Mouse (Mus musculus) MEL (cell line): ENCODE data around the gene Abhd2. TPM values are rescaled to one million over a fixed set of nuclear protein-coding genes. Genes with fewer than 3 reads are reported as not detected.

Experiments
- DNase-seq: peaks from one replicate; pipeline ENCODE4 v3.0.0; 2011; ENCODE audit warnings: low read depth, low spot score
- H3K27ac ChIP-seq: 2 replicates; pipeline ENCODE4 v1.5.1; 2012; ENCODE audit warnings: low read depth, mild to moderate bottlenecking, control low read depth, low read length, moderate library complexity; ENCODE audit not compliant: control insufficient read depth
- H3K27me3 ChIP-seq, 2 experiments: fragments of 150-350 bp in 1 of 2; sonication (generic) in 1 of 2; 2 replicates each; pipeline ENCODE4 v1.6.1; 2012; ENCODE audit warnings: low read length in 2 of 2, mild to moderate bottlenecking in 2 of 2, improper control_type of control experiment in 1 of 2, moderate library complexity in 1 of 2; ENCODE audit not compliant: insufficient read depth in 2 of 2, control insufficient read depth in 1 of 2
- H3K36me3 ChIP-seq, 2 experiments: 2 replicates each; pipeline ENCODE4 v1.6.1; 2012 to 2014; ENCODE audit warnings: low read length in 2 of 2, improper control_type of control experiment in 1 of 2, inconsistent platforms in 1 of 2, mild to moderate bottlenecking in 1 of 2; ENCODE audit not compliant: insufficient read depth in 2 of 2, control insufficient read depth in 1 of 2
- H3K4me1 ChIP-seq, 2 experiments: fragments of 150-350 bp in 1 of 2; sonication (generic) in 1 of 2; 2 replicates each; pipeline ENCODE4 v1.6.1; 2012; ENCODE audit warnings: low read length in 2 of 2, improper control_type of control experiment in 1 of 2, mild to moderate bottlenecking in 1 of 2; ENCODE audit not compliant: insufficient read depth in 2 of 2, control insufficient read depth in 1 of 2
- H3K4me3 ChIP-seq, 2 experiments: fragments of 150-350 bp in 1 of 2; sonication (generic) in 1 of 2; 2 replicates each; pipeline ENCODE4 v1.5.1; 2012; ENCODE audit warnings: low read depth in 2 of 2, low read length in 2 of 2, mild to moderate bottlenecking in 2 of 2, moderate library complexity in 2 of 2, control low read depth in 1 of 2, improper control_type of control experiment in 1 of 2; ENCODE audit not compliant: control insufficient read depth in 1 of 2, insufficient read depth in 1 of 2
- H3K79me2 ChIP-seq: 2 replicates; pipeline ENCODE4 v1.6.1; 2012; ENCODE audit warnings: mild to moderate bottlenecking, low read length, moderate library complexity; ENCODE audit not compliant: control insufficient read depth, poor library complexity, insufficient read depth
- H3K9ac ChIP-seq: 2 replicates; pipeline ENCODE4 v1.6.1; 2012; ENCODE audit warnings: low read depth, mild to moderate bottlenecking, control low read depth, low read length, moderate library complexity; ENCODE audit not compliant: control insufficient read depth, poor library complexity, severe bottlenecking
- H3K9me3 ChIP-seq: fragments of 150-350 bp; sonication (generic); replicated peaks from 2 replicates; pipeline ENCODE4 v1.6.1; 2012; ENCODE audit warnings: mild to moderate bottlenecking, low read length, improper control_type of control experiment, moderate library complexity; ENCODE audit not compliant: insufficient read depth
- BHLHE40 ChIP-seq: IDR thresholded peaks from 2 replicates; pipeline ENCODE4 v1.6.1; 2012; ENCODE audit warnings: low read depth, mild to moderate bottlenecking, inconsistent platforms, low read length, improper control_type of control experiment, borderline replicate concordance
- CHD2 ChIP-seq: IDR thresholded peaks from 2 replicates; pipeline ENCODE4 v1.6.1; 2011; ENCODE audit warnings: low read length, improper control_type of control experiment
- ELF1 ChIP-seq: IDR thresholded peaks from 2 replicates; pipeline ENCODE4 v1.6.1; 2014; ENCODE audit warnings: low read depth, mild to moderate bottlenecking, inconsistent platforms, low read length, improper control_type of control experiment, moderate library complexity
- EP300 ChIP-seq, 2 experiments: IDR thresholded peaks; 2 replicates each; pipeline ENCODE4 v1.6.1; 2011; ENCODE audit warnings: improper control_type of control experiment in 2 of 2, low read length in 2 of 2, low read depth in 1 of 2, mild to moderate bottlenecking in 1 of 2
- ETS1 ChIP-seq: IDR thresholded peaks from 2 replicates; pipeline ENCODE4 v1.6.1; 2012; ENCODE audit warnings: low read depth, mild to moderate bottlenecking, inconsistent platforms, low read length, improper control_type of control experiment, moderate library complexity
- GATA1 ChIP-seq: IDR thresholded peaks from 2 replicates; pipeline ENCODE4 v1.6.1; 2011; ENCODE audit warnings: low read depth, low read length, improper control_type of control experiment
- HCFC1 ChIP-seq: IDR thresholded peaks from 2 replicates; pipeline ENCODE4 v1.6.1; 2012; ENCODE audit warnings: low read depth, mild to moderate bottlenecking, inconsistent platforms, low read length, improper control_type of control experiment, moderate library complexity
- MAX ChIP-seq: IDR thresholded peaks from 2 replicates; pipeline ENCODE4 v1.6.1; 2011; ENCODE audit warnings: low read length, improper control_type of control experiment
- MXI1 ChIP-seq: IDR thresholded peaks from 2 replicates; pipeline ENCODE4 v1.6.1; 2011; ENCODE audit warnings: mild to moderate bottlenecking, low read depth, low read length, improper control_type of control experiment
- MYC ChIP-seq: IDR thresholded peaks from 2 replicates; pipeline ENCODE4 v1.6.1; 2011; ENCODE audit warnings: low read depth, mild to moderate bottlenecking, low read length, improper control_type of control experiment, moderate library complexity
- NRF1 ChIP-seq: IDR thresholded peaks from 2 replicates; pipeline ENCODE4 v1.6.1; 2014; ENCODE audit warnings: low read depth, mild to moderate bottlenecking, inconsistent platforms, low read length, improper control_type of control experiment, moderate library complexity; ENCODE audit not compliant: poor library complexity, insufficient read depth, severe bottlenecking
- POLR2AphosphoS2 ChIP-seq: IDR thresholded peaks from 2 replicates; pipeline ENCODE4 v1.6.1; 2011; ENCODE audit warnings: low read length, improper control_type of control experiment
- POLR2AphosphoS5 ChIP-seq: IDR thresholded peaks from 2 replicates; pipeline ENCODE4 v1.6.1; 2012; ENCODE audit warnings: low read depth, borderline replicate concordance, mild to moderate bottlenecking, inconsistent platforms, low read length, moderate library complexity, mixed read lengths
- SIN3A ChIP-seq: IDR thresholded peaks from 2 replicates; pipeline ENCODE4 v1.6.1; 2012; ENCODE audit warnings: low read length, improper control_type of control experiment, inconsistent platforms
- SMC3 ChIP-seq: IDR thresholded peaks from 2 replicates; pipeline ENCODE4 v1.6.1; 2011; ENCODE audit warnings: low read depth, low read length, improper control_type of control experiment
- TAL1 ChIP-seq: IDR thresholded peaks from 2 replicates; pipeline ENCODE4 v1.6.1; 2012; ENCODE audit warnings: mild to moderate bottlenecking, inconsistent platforms, low read length, moderate library complexity, mixed read lengths
- TBP ChIP-seq: IDR thresholded peaks from 2 replicates; pipeline ENCODE4 v1.8.0; 2011; ENCODE audit warnings: low read depth, low read length, improper control_type of control experiment
- TCF12 ChIP-seq: IDR thresholded peaks from 2 replicates; pipeline ENCODE4 v1.6.1; 2014; ENCODE audit warnings: low read depth, mild to moderate bottlenecking, inconsistent platforms, low read length, improper control_type of control experiment, moderate library complexity
- ZC3H11A ChIP-seq: IDR thresholded peaks from 2 replicates; pipeline ENCODE4 v1.6.1; 2012; ENCODE audit warnings: low read depth, mild to moderate bottlenecking, inconsistent platforms, low read length, improper control_type of control experiment
- ZMIZ1 ChIP-seq: IDR thresholded peaks from 2 replicates; pipeline ENCODE4 v1.6.1; 2012; ENCODE audit warnings: low read depth, mild to moderate bottlenecking, inconsistent platforms, low read length, improper control_type of control experiment, moderate library complexity
- ZNF384 ChIP-seq: IDR thresholded peaks from 2 replicates; pipeline ENCODE4 v1.6.1; 2012; ENCODE audit warnings: low read depth, mild to moderate bottlenecking, inconsistent platforms, low read length, improper control_type of control experiment
- polyA plus RNA-seq, 2 experiments: library from polyadenylated mRNA; stranded (reverse) in 1 of 2; unstranded in 1 of 2; fragments of >175 nt in 1 of 2; fragments of >200 nt in 1 of 2; gene quantifications; 2 replicates each; pipeline versions ENCODE4 v1.2.1 to v1.2.4; 2012; ENCODE audit warnings: low replicate concordance in 2 of 2, low read depth in 1 of 2; ENCODE audit not compliant: insufficient read length in 2 of 2, insufficient read depth in 1 of 2, missing spikeins in 1 of 2
- total RNA-seq: library from RNA; depleted of rRNA; stranded (reverse); fragments of 300-350 nt; gene quantifications from 2 replicates; pipeline ENCODE4 v1.2.3, GENCODE M21; 2012

Abhd2 gene
- total and polyA plus RNA-seq, 3 experiments: 13.6 to 32.0 TPM; not detected in 1

GRCm38 (mm10) chr7:79362830-79363229, 89.8 kb downstream of the Abhd2 start:
- H3K9ac ChIP-seq: no peak overlapping the region
- no peak for TF ChIP-seq ZMIZ1
- no peak for TF ChIP-seq SMC3
- DNase-seq: no peak
- no peaks in the 10 kb centered on the region for H3K79me2 ChIP-seq
- H3K36me3 ChIP-seq: peaks cover 0 to 24% of the 10 kb centered on the region in 2 experiments; a peak in 2 of 4 replicates
- H3K4me1 ChIP-seq: peaks cover 8 to 36% of the 10 kb centered on the region in 2 experiments
- no peaks in the 10 kb centered on the region for H3K27me3 ChIP-seq
- no peaks in the 10 kb centered on the region for H3K9me3 ChIP-seq
- no peak overlapping the region for H3K4me3 ChIP-seq
- H3K27ac ChIP-seq: peak overlapping the region; percentile 47

DNA sequence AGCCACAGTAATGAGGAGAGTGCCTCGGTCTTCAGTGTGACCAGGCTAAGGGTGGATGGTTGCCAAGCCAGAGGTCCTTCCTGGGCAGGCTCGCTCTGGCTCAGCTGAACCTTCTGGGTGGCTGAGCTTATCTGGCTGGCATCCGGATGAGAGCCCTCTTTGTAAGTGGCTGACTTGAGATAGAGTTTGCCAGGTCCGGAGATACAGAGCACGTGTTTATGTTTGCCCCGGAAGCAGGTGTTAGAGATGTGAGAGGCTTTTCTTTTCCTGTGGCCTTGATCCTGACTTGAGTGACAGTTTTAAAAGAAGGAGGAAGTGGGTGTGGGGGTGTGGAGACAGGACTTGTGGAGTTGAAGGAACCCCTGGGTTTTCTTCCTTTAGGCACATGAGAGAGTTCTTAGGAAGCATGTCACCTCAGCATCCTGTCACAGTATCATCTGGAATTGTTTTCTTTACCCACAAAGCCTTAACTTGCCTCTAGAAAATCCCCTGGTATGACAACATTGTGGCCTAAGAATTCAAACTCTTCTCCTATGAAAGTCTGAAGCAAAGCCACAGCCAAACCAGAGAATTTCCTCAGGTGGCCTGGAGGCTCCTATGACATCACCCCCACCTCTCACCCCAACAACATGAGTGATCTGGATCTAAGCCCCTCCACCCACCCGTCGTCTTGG, 90.5 kb downstream of the Abhd2 start:
- Histone ChIP-seq H3K27ac (peak overlapping the region; percentile 47), H3K9ac (peak overlapping the region; percentile 6; the same call in 1 of the 2 replicates), H3K79me2 (no peaks in the 10 kb centered on the region), H3K9me3 (no peaks in the 10 kb centered on the region), H3K4me3 (no peak overlapping the region), H3K36me3 (peaks cover 0 to 25% of the 10 kb centered on the region in 2 experiments; a peak in 2 of 4 replicates), H3K4me1 (peaks cover 8 to 33% of the 10 kb centered on the region in 2 experiments), H3K27me3 (no peaks in the 10 kb centered on the region)
- TF ChIP-seq MAX (peak; percentile 59; the same call in 1 of the 2 replicates), ZC3H11A (no peak), BHLHE40 (peak; percentile 66; the same call in 1 of the 2 replicates), POLR2AphosphoS2 (no peak), MYC (0 out of 2 replicates have a peak, but pooled peaks have one; percentile 55), HCFC1 (0 out of 2 replicates have a peak, but pooled peaks have one; percentile 17), ELF1 (peak; percentile 38; the same call in 1 of the 2 replicates), MXI1 (peak; percentile 64; the same call in 1 of the 2 replicates), ZNF384 (no peak), SIN3A (peak; percentile 81), TAL1 (peak; percentile 74), TCF12 (peak; percentile 80), GATA1 (peak; percentile 54), ETS1 (peak; percentile 96), CHD2 (no peak), POLR2AphosphoS5 (no peak), NRF1 (no peak), TBP (no peak), EP300 (IDR thresholded peaks at IDR 0.05; ENCODE audit: low read depth in 1 of 2, low read length in 2 of 2) (peak; percentile 34 to 80; a peak in 3 of 4 replicates)
- peak; percentile 70 for DNase-seq
